Mouse (Mus musculus) layer of hippocampus, postnatal 10 days (tissue): ENCODE results near the gene Ddx20. TPM values are rescaled to one million over a fixed set of nuclear protein-coding genes. Genes with fewer than 3 reads are reported as not detected.

Source experiments
- DNase-seq, 2 experiments: peaks; one replicate each; pipeline ENCODE4 v3.0.0; 2021; ENCODE audit warnings: low spot score in 2 of 2
- long read RNA-seq: library from polyadenylated mRNA; stranded (forward); transcript quantifications from one replicate; pipeline ENCODE4 v2.0.0, GENCODE M21; 2023
- total RNA-seq, 2 experiments: library from RNA; stranded (reverse); gene quantifications; 2 replicates each; pipeline ENCODE4 v1.2.3; 2021

Gene Ddx20
- 10 to 100 TPM; 12.7 to 13.4 TPM for total RNA-seq
- long read RNA-seq, transcript Ddx20-201 (11 exons, 2,905 nt) = major isoform, 10 of 13 reads
- long read RNA-seq, partial matches to known transcripts = 1 of 13 reads
- long read RNA-seq, other reads (novel, unspliced or antisense) = 2 of 13 reads

DNA sequence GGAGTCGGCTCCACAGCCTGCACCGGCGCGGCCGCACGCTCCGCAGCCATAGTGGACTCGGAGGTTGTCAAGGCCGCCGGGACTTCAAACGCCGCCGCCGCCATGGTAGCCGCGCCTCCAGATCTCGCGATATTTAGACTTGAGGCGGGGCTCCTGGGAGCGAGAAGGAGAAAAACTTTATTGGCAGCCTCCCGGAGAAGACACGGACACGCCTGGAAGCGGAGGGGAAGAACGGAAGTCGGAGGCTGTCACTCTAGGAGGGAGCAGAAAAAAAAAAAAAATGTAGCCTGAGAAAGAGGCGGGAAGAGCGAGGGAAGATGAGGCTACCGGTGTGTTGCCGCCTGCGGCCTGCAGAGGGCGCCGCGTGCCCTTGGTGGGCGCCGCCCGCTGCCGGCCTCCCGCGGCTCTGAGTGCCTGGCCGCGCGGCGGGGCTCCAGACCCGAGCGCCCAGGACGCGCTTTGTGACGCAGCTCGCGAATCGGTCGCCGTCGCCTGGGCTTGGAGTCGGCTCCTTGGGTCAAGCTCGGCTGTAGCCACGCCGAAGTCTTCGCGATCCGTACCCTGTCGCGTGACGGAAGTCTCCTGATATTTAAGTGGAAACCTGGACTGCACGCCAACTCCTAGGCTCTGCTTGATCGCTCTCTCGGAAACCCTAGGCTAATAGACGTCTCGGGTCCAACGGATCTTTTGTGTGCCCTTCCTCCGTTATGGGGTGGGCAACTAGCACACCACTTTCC, at the start of gene Ddx20:
TSS of gene Ddx20 (minus strand) at position 251 of the 737 bp plus-strand sequence.
- DNase-seq = peak; percentile 90 to 94

DNA sequence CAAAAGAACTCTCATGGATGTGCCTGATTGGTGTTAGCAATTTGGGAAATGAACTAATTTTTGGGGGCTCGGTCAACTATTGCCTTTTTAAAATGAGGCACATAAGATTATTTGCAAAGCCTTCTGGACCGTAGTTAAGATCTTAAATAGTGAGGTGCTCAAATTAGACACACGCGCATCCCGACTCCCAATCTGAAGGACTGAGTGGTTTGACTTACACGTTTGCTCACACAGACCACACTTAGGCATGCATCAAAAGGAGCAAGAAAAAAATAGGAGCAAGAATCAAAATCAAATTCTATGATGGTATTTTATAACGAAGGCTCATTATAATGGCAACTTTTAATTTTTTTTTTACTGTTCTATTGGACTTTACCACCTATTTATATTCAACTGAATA, 49.7 kb upstream of the Ddx20 start:
- no peak for DNase-seq

DNA sequence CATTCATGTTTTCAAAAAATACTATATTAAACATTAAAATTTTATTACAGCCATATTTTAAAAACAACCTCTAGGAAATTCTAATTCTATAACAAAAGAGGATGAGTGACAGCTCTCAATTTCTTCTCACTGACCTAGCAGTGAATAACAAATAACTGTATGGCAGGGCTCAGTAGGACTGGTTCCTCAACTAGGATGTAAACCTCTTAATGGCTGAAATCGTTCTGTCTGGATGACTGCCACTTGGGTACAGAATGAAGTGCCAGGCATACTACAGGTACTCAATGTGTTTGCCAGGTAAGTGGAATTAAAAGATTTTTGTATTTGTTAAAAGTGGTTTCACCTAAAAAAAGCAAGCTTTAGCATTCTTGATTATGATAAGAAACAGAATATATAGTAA, 48.8 kb upstream of the Ddx20 start:
- DNase-seq = no peak

DNA sequence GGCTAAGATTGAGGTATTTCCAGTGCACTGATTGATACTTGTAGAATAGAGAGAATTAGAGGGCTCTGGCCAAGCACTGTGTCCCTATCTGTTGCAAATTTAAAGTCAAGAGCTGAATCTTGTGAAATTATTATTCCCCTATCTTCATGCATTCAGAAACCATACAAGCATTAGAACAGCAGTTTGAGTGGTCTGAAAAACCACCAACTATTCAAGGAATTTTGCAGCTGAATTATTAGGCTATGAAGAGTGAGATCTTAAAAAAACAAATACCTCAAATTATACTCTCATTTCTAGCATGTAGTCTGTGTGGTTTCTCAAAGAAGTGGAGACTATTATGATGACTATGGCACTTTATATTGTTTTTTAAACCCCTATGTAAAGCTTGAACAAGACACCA, 47.9 kb upstream of the Ddx20 start:
- no peak for DNase-seq

- DNase-seq = no peak
These were observed 46.2 kb upstream of the Ddx20 start for GRCm38 (mm10) chr3:105733538-105733937.

- DNase-seq = no peak
These were observed 45.0 kb upstream of the Ddx20 start for GRCm38 (mm10) chr3:105732360-105732759.

GRCm38 (mm10) chr3:105726037-105726436, 38.7 kb upstream of the Ddx20 start:
- peak; percentile 64 to 72 for DNase-seq

DNA sequence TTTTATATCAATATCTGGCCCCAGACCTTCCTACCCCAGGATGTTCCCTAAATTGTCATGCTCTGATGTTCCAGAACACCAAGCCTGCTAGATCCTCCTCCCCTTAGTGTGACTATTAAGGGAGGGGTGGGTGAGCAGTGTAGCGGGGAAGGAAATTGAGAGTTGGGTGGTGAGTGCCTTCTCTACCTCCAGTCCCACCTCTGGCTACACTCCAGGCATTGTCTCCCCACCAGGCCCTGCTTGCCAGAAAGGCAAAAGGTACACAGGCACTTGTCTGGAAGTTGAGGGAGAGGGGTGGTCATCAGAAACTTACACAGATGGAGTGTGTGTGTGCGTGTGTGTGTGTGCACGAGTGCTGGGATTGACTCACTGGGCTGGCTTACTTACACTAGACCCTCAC, 35.1 kb upstream of the Ddx20 start:
- DNase-seq = no peak

GRCm38 (mm10) chr3:105721681-105722201, 34.4 kb upstream of the Ddx20 start:
- no peak for DNase-seq

- DNase-seq = no peak
These were observed 33.1 kb upstream of the Ddx20 start for GRCm38 (mm10) chr3:105720514-105720913.

GRCm38 (mm10) chr3:105719979-105720378, 32.6 kb upstream of the Ddx20 start:
- DNase-seq = no peak

GRCm38 (mm10) chr3:105718746-105719145, 31.4 kb upstream of the Ddx20 start:
- no peak for DNase-seq

GRCm38 (mm10) chr3:105717856-105718555, 30.6 kb upstream of the Ddx20 start:
- DNase-seq = no peak

DNA sequence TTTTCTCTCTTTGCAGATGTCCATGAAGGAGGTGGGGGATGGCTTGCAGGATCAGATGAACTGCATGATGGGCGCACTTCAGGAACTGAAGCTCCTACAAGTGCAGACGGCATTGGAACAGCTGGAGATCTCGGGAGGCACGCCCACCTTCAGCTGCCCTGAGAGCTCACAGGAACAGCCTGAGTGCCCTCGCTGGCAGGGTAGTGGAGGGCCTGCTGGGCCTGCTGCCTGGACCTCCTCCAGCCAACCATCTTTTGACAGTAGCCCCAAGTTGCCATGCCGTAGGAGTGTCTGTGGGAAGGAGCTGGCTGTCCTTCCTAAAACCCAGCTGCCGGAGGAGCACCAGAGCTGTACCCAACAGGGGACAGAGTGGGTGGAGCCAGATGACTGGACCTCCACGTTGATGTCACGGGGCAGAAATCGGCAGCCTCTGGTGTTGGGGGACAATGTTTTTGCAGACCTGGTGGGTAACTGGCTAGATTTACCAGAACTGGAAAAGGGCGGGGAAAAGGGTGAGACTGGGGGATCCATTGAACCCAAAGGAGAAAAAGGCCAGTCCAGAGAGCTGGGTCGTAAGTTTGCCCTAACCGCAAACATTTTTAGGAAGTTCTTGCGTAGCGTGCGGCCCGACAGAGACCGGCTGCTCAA, 29.1 kb upstream of the Ddx20 start:
- no peak for DNase-seq

- no peak for DNase-seq
These were observed 27.4 kb upstream of the Ddx20 start for GRCm38 (mm10) chr3:105714820-105715167.

DNA sequence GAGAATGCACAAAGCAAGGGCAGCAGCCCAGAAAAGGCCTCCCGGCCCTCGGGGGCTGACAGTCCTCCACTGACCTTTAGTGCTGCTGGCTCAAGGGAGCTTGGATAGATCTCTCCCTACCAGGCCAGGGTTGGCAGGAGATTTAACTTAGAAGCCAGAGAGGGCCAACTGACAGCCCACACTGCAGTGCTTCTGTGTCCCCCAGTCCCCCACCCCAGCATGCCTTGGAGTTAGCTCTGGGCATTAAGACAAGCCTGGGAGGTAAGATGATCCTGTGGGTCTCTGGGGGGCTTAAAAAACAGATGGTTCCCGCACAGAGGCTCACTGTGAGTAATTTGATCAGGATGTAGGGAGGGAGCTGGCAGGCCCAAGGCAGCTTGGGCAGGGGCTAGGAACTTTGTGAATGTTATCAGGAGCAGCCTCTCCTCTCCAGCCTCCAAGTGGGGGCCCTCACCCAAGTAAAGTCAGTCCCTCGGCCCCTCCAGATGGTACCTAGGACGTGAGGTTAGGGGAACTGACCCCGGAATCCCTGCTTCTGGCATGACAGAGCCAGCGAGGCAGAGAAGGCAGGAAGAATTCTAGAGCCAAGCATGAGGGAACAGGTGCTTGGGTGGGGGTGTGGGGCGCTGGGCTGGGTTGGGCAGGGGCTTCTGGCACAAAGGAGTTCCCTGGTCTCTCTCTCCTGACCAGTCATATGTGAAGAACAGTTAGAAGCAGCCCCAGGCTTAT, 26.9 kb upstream of the Ddx20 start:
- DNase-seq = no peak

- DNase-seq = no peak
These were observed 25.5 kb upstream of the Ddx20 start for GRCm38 (mm10) chr3:105712827-105713226.

DNA sequence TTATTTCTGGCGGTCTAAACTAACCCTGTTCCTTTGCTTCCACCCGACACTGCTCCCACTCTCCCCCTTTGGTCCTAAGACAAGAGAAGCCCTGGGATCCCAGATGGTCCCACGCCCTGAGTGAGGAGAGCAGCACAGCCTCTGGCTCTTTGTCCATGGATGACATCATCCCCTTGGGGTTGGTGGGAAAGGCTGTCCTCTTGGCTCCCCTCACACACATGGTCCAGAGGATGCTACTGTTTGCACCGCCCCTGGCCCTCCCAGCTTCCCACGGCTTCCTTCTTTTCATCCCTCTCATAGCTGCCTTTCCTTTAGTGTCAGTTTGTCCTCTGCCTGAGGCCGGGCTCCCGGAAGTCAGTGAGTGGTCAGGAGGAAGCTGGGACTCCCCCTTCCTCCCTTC, 24.4 kb upstream of the Ddx20 start:
- DNase-seq = no peak

- DNase-seq = peak in 1 of 2 experiments; percentile 51
These were observed 22.9 kb upstream of the Ddx20 start for GRCm38 (mm10) chr3:105710246-105710645.

GRCm38 (mm10) chr3:105707590-105707989, 20.2 kb upstream of the Ddx20 start:
- no peak for DNase-seq

DNA sequence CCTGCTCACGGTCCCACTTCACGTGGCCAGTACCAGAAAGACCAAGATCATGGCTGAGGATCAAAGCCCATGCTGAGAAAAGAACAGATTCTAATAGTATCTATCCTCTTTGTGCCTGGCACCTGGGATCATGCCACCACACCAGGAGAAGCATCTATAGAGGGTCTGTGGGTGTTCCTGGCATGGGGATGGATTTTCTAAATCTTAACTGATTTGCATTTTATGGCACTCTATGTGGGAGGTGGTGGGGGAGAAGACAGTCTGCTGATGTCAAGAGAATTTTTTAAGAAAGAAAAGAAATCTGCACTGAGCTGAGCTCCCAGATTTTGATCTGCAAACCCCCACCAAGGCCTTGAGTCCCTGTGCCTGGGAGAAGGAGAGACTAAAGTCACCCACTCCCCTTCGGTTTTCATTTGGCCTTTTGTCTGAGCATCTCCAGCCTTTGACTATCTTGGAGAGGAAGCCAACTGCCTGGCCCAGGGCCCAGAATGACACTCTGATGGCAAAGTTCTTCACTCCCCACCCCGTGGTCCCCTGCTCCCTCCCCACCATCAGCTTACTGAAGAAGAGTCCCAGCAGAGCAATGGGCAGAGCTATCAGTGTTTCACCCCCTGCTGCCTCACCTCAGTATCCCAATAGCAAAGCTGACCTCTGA, 19.1 kb upstream of the Ddx20 start:
- no peak for DNase-seq
